Mouse (Mus musculus): ENCODE measurements around the gene Aimp2. TPM values are rescaled to one million over a fixed set of nuclear protein-coding genes. Genes with fewer than 3 reads are reported as not detected.

Gene Aimp2
- polyA plus RNA-seq, 1 experiment, result 130 TPM

DNA sequence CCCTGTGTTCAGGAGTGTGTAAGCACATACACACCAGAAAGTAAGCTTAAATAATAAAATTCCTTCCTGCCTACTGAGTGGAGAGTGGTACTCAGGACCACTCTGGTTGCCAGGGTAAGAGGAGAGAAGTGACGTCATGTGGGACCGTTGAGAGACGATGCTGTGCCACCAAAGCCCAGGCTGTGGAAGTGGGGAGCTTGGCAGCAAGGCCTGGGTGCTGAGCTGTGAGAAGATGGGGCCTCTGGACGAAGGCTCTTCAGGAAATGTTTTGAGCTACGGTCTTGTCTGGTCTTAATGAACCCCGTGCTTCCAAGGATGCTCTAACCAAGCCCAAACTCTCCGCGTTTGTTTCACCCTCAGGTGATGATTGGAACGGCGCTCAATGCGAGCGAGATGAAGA lies 21.0 kb upstream of the Aimp2 start:
- H3K27me3 ChIP-seq (ENCODE audit: control insufficient read depth, insufficient read depth, low read length, poor library complexity, severe bottlenecking), result no peaks in the 10 kb centered on the region
- no peak overlapping the region for H3K4me3 ChIP-seq (ENCODE audit: low read depth, low read length)
- no peaks in the 10 kb centered on the region; the same call in 1 of the 2 replicates for H3K9me3 ChIP-seq (replicated peaks; ENCODE audit: control insufficient read depth, insufficient read depth, low read length, poor library complexity, severe bottlenecking)
- no peak overlapping the region for H3K9ac ChIP-seq (ENCODE audit: low read depth, poor library complexity, severe bottlenecking)
- H3K27ac ChIP-seq (ENCODE audit: insufficient read depth, low read length), result no peak overlapping the region
- no peaks in the 10 kb centered on the region for H3K4me1 ChIP-seq (ENCODE audit: control insufficient read depth, insufficient read depth, low read length)
- H3K36me3 ChIP-seq (ENCODE audit: control insufficient read depth, insufficient read depth, low read length, poor library complexity, severe bottlenecking), result peaks cover 30% of the 10 kb centered on the region
- TF ChIP-seq CTCF (IDR thresholded peaks at IDR 0.05; ENCODE audit: low read depth, low read length) (no peak), POLR2A (IDR thresholded peaks at IDR 0.05; ENCODE audit: insufficient read depth, low read length) (no peak), EP300 (IDR thresholded peaks at IDR 0.05; ENCODE audit: insufficient read depth, low read depth, low read length) (no peak)

GRCm38 (mm10) chr5:143929291-143929690 lies 19.6 kb upstream of the Aimp2 start:
- no peaks in the 10 kb centered on the region for H3K27me3 ChIP-seq (ENCODE audit: control insufficient read depth, insufficient read depth, low read length, poor library complexity, severe bottlenecking)
- no peak overlapping the region for H3K27ac ChIP-seq (ENCODE audit: insufficient read depth, low read length)
- no peak overlapping the region for H3K4me3 ChIP-seq (ENCODE audit: low read depth, low read length)
- H3K9ac ChIP-seq (ENCODE audit: low read depth, poor library complexity, severe bottlenecking), result no peak overlapping the region
- no peaks in the 10 kb centered on the region; the same call in 1 of the 2 replicates for H3K9me3 ChIP-seq (replicated peaks; ENCODE audit: control insufficient read depth, insufficient read depth, low read length, poor library complexity, severe bottlenecking)
- peaks cover 38% of the 10 kb centered on the region for H3K36me3 ChIP-seq (ENCODE audit: control insufficient read depth, insufficient read depth, low read length, poor library complexity, severe bottlenecking)
- no peaks in the 10 kb centered on the region for H3K4me1 ChIP-seq (ENCODE audit: control insufficient read depth, insufficient read depth, low read length)
- TF ChIP-seq POLR2A (IDR thresholded peaks at IDR 0.05; ENCODE audit: insufficient read depth, low read length) (no peak), CTCF (IDR thresholded peaks at IDR 0.05; ENCODE audit: low read depth, low read length) (no peak), EP300 (IDR thresholded peaks at IDR 0.05; ENCODE audit: insufficient read depth, low read depth, low read length) (no peak)

DNA sequence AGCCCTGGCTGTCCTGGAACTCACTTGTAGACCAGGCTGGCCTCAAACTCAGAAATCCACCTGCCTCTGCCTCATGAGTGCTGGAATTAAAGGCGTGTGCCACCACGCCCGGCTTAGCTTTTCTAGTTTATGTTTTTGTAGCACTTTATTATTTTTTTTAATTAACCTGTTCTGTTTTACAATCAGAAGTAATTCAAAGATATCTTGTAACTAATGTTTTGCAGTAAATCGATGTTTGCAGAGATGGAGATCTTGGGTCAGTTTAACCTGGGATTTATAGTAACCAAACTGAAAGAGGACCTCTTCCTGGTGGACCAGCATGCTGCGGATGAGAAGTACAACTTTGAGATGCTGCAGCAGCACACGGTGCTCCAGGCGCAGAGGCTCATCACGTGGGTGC lies 18.2 kb upstream of the Aimp2 start, which contains the start of gene Gm42421:
Gm42421 (plus strand) TSS at position 301 of the 400 bp plus-strand sequence.
- H3K4me1 ChIP-seq (ENCODE audit: control insufficient read depth, insufficient read depth, low read length), result no peaks in the 10 kb centered on the region
- H3K9me3 ChIP-seq (replicated peaks; ENCODE audit: control insufficient read depth, insufficient read depth, low read length, poor library complexity, severe bottlenecking), result no peaks in the 10 kb centered on the region; the same call in 1 of the 2 replicates
- H3K27ac ChIP-seq (ENCODE audit: insufficient read depth, low read length), result no peak within 1 kb of the TSS
- no peaks in the 10 kb centered on the region for H3K27me3 ChIP-seq (ENCODE audit: control insufficient read depth, insufficient read depth, low read length, poor library complexity, severe bottlenecking)
- TF ChIP-seq EP300 (IDR thresholded peaks at IDR 0.05; ENCODE audit: insufficient read depth, low read depth, low read length), result no peak
- TF ChIP-seq POLR2A (IDR thresholded peaks at IDR 0.05; ENCODE audit: insufficient read depth, low read length), result no peak
- no peak for TF ChIP-seq CTCF (IDR thresholded peaks at IDR 0.05; ENCODE audit: low read depth, low read length)
- H3K4me3 ChIP-seq (ENCODE audit: low read depth, low read length), result no peak within 1 kb of the TSS
- H3K9ac ChIP-seq (ENCODE audit: low read depth, poor library complexity, severe bottlenecking), result no peak within 1 kb of the TSS
- H3K36me3 ChIP-seq (ENCODE audit: control insufficient read depth, insufficient read depth, low read length, poor library complexity, severe bottlenecking), result peaks cover 49% of the 10 kb centered on the region

- H3K4me1 ChIP-seq (ENCODE audit: control insufficient read depth, insufficient read depth, low read length), result no peaks in the 10 kb centered on the region
- no peak overlapping the region for H3K27ac ChIP-seq (ENCODE audit: insufficient read depth, low read length)
- no peak overlapping the region for H3K9ac ChIP-seq (ENCODE audit: low read depth, poor library complexity, severe bottlenecking)
- peaks cover 63% of the 10 kb centered on the region for H3K36me3 ChIP-seq (ENCODE audit: control insufficient read depth, insufficient read depth, low read length, poor library complexity, severe bottlenecking)
- H3K4me3 ChIP-seq (ENCODE audit: low read depth, low read length), result no peak overlapping the region
- H3K9me3 ChIP-seq (replicated peaks; ENCODE audit: control insufficient read depth, insufficient read depth, low read length, poor library complexity, severe bottlenecking), result no peaks in the 10 kb centered on the region; the same call in 1 of the 2 replicates
- H3K27me3 ChIP-seq (ENCODE audit: control insufficient read depth, insufficient read depth, low read length, poor library complexity, severe bottlenecking), result no peaks in the 10 kb centered on the region
- TF ChIP-seq CTCF (IDR thresholded peaks at IDR 0.05; ENCODE audit: low read depth, low read length) (no peak), EP300 (IDR thresholded peaks at IDR 0.05; ENCODE audit: insufficient read depth, low read depth, low read length) (no peak), POLR2A (IDR thresholded peaks at IDR 0.05; ENCODE audit: insufficient read depth, low read length) (no peak)
These were observed 15.3 kb upstream of the Aimp2 start for GRCm38 (mm10) chr5:143924781-143925452.

DNA sequence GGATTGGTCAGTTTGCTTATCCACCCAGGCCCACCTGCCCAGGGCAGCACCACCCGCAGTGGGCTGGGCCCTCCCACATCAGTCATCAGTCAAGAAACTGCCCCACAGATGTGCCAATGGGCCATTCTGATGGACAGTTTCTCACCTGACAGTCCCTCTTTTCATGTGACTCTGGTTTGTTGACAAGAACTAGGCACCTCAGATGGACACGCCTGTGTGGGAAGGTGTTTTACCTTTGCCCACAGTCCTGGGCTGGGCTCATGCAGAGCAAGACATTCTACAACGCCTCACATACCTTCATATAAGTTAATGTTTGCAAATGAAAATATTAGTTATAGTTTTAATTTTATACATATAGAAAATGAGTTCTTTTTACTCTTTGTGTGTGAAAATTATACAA lies 8.5 kb upstream of the Aimp2 start:
- Histone ChIP-seq H3K4me1 (ENCODE audit: control insufficient read depth, insufficient read depth, low read length) (no peaks in the 10 kb centered on the region), H3K9ac (ENCODE audit: low read depth, poor library complexity, severe bottlenecking) (no peak overlapping the region), H3K27ac (ENCODE audit: insufficient read depth, low read length) (no peak overlapping the region), H3K36me3 (ENCODE audit: control insufficient read depth, insufficient read depth, low read length, poor library complexity, severe bottlenecking) (peaks cover 49% of the 10 kb centered on the region), H3K9me3 (replicated peaks; ENCODE audit: control insufficient read depth, insufficient read depth, low read length, poor library complexity, severe bottlenecking) (no peaks in the 10 kb centered on the region), H3K27me3 (ENCODE audit: control insufficient read depth, insufficient read depth, low read length, poor library complexity, severe bottlenecking) (no peaks in the 10 kb centered on the region), H3K4me3 (ENCODE audit: low read depth, low read length) (no peak overlapping the region)
- TF ChIP-seq POLR2A (IDR thresholded peaks at IDR 0.05; ENCODE audit: insufficient read depth, low read length) (no peak), CTCF (IDR thresholded peaks at IDR 0.05; ENCODE audit: low read depth, low read length) (no peak), EP300 (IDR thresholded peaks at IDR 0.05; ENCODE audit: insufficient read depth, low read depth, low read length) (no peak)

GRCm38 (mm10) chr5:143917418-143917817 lies 7.8 kb upstream of the Aimp2 start:
- no peaks in the 10 kb centered on the region for H3K9me3 ChIP-seq (replicated peaks; ENCODE audit: control insufficient read depth, insufficient read depth, low read length, poor library complexity, severe bottlenecking)
- H3K27me3 ChIP-seq (ENCODE audit: control insufficient read depth, insufficient read depth, low read length, poor library complexity, severe bottlenecking), result no peaks in the 10 kb centered on the region
- TF ChIP-seq POLR2A (IDR thresholded peaks at IDR 0.05; ENCODE audit: insufficient read depth, low read length), result no peak
- peak; percentile 56 for TF ChIP-seq CTCF (IDR thresholded peaks at IDR 0.05; ENCODE audit: low read depth, low read length)
- no peak for TF ChIP-seq EP300 (IDR thresholded peaks at IDR 0.05; ENCODE audit: insufficient read depth, low read depth, low read length)
- H3K36me3 ChIP-seq (ENCODE audit: control insufficient read depth, insufficient read depth, low read length, poor library complexity, severe bottlenecking), result peaks cover 43% of the 10 kb centered on the region
- H3K4me1 ChIP-seq (ENCODE audit: control insufficient read depth, insufficient read depth, low read length), result no peaks in the 10 kb centered on the region
- no peak overlapping the region for H3K4me3 ChIP-seq (ENCODE audit: low read depth, low read length)
- H3K27ac ChIP-seq (ENCODE audit: insufficient read depth, low read length), result no peak overlapping the region
- no peak overlapping the region for H3K9ac ChIP-seq (ENCODE audit: low read depth, poor library complexity, severe bottlenecking)
